Mouse (Mus musculus): ENCODE results near the gene Stfa3. TPM values are rescaled to one million over a fixed set of nuclear protein-coding genes. Genes with fewer than 3 reads are reported as not detected.
"Not testable (repeated sequence)": the region's sequence is repeated elsewhere in the genome, so short reads cannot be mapped to it uniquely, and the experiment has no call there.

The Stfa3 gene
- polyA plus RNA-seq, 1 experiment = not detected

- Histone ChIP-seq H3K4me1 (ENCODE audit: control insufficient read depth, insufficient read depth, low read length) (no peaks in the 10 kb centered on the region), H3K27ac (ENCODE audit: insufficient read depth, low read length) (no peak overlapping the region), H3K4me3 (ENCODE audit: insufficient read depth, low read length) (no peak overlapping the region)
- TF ChIP-seq CTCF (IDR thresholded peaks at IDR 0.05; ENCODE audit: extremely low read depth, insufficient read depth, low read length) = no peak
These were observed 14.2 kb upstream of the Stfa3 start for GRCm38 (mm10) chr16:36469367-36469766.

- Histone ChIP-seq H3K4me3 (ENCODE audit: insufficient read depth, low read length) (no peak overlapping the region), H3K27ac (ENCODE audit: insufficient read depth, low read length) (no peak overlapping the region), H3K4me1 (ENCODE audit: control insufficient read depth, insufficient read depth, low read length) (no peaks in the 10 kb centered on the region)
- TF ChIP-seq CTCF (IDR thresholded peaks at IDR 0.05; ENCODE audit: extremely low read depth, insufficient read depth, low read length) (0 out of 2 replicates have a peak, but pooled peaks have one; percentile 16), POLR2A (IDR thresholded peaks at IDR 0.05; ENCODE audit: extremely low read depth, insufficient read depth, low read length) (no peak)
These were observed 13.7 kb upstream of the Stfa3 start for GRCm38 (mm10) chr16:36468862-36469261.

- H3K27ac ChIP-seq (ENCODE audit: insufficient read depth, low read length) = no peak overlapping the region
- TF ChIP-seq CTCF (IDR thresholded peaks at IDR 0.05; ENCODE audit: extremely low read depth, insufficient read depth, low read length) (no peak), POLR2A (IDR thresholded peaks at IDR 0.05; ENCODE audit: extremely low read depth, insufficient read depth, low read length) (no peak)
These were observed 12.7 kb upstream of the Stfa3 start for GRCm38 (mm10) chr16:36467936-36468335.

GRCm38 (mm10) chr16:36465436-36465835, 10.2 kb upstream of the Stfa3 start:
- no peak overlapping the region for H3K27ac ChIP-seq (ENCODE audit: insufficient read depth, low read length)
- no peak overlapping the region for H3K4me3 ChIP-seq (ENCODE audit: insufficient read depth, low read length)
- no peak for TF ChIP-seq POLR2A (IDR thresholded peaks at IDR 0.05; ENCODE audit: extremely low read depth, insufficient read depth, low read length)
- TF ChIP-seq CTCF (IDR thresholded peaks at IDR 0.05; ENCODE audit: extremely low read depth, insufficient read depth, low read length) = no peak
- H3K4me1 ChIP-seq (ENCODE audit: control insufficient read depth, insufficient read depth, low read length) = no peaks in the 10 kb centered on the region

More at GRCm38 (mm10) chr16:36467936-36468335, 12.7 kb upstream of the Stfa3 start:
- H3K4me1 ChIP-seq (ENCODE audit: control insufficient read depth, insufficient read depth, low read length) = no peaks in the 10 kb centered on the region
- no peak overlapping the region for H3K4me3 ChIP-seq (ENCODE audit: insufficient read depth, low read length)

GRCm38 (mm10) chr16:36464076-36464475, 8.9 kb upstream of the Stfa3 start:
- H3K4me3 ChIP-seq (ENCODE audit: insufficient read depth, low read length) = no peak overlapping the region

GRCm38 (mm10) chr16:36460426-36460825, 5.2 kb upstream of the Stfa3 start:
- no peak for TF ChIP-seq POLR2A (IDR thresholded peaks at IDR 0.05; ENCODE audit: extremely low read depth, insufficient read depth, low read length)
- TF ChIP-seq CTCF (IDR thresholded peaks at IDR 0.05; ENCODE audit: extremely low read depth, insufficient read depth, low read length) = no peak
- H3K4me1 ChIP-seq (ENCODE audit: control insufficient read depth, insufficient read depth, low read length) = no peaks in the 10 kb centered on the region
- no peak overlapping the region for H3K27ac ChIP-seq (ENCODE audit: insufficient read depth, low read length)
- H3K4me3 ChIP-seq (ENCODE audit: insufficient read depth, low read length) = no peak overlapping the region

More at GRCm38 (mm10) chr16:36464076-36464475, 8.9 kb upstream of the Stfa3 start:
- TF ChIP-seq CTCF (IDR thresholded peaks at IDR 0.05; ENCODE audit: extremely low read depth, insufficient read depth, low read length) = no peak
- TF ChIP-seq POLR2A (IDR thresholded peaks at IDR 0.05; ENCODE audit: extremely low read depth, insufficient read depth, low read length) = no peak
- Histone ChIP-seq H3K4me1 (ENCODE audit: control insufficient read depth, insufficient read depth, low read length) (no peaks in the 10 kb centered on the region), H3K27ac (ENCODE audit: insufficient read depth, low read length) (no peak overlapping the region)

- H3K27ac ChIP-seq (ENCODE audit: insufficient read depth, low read length); H3K4me1 ChIP-seq (ENCODE audit: control insufficient read depth, insufficient read depth, low read length); H3K4me3 ChIP-seq (ENCODE audit: insufficient read depth, low read length): not testable (repeated sequence)
These were observed 34.2 kb downstream of the Stfa3 start for GRCm38 (mm10) chr16:36420979-36421378.

GRCm38 (mm10) chr16:36408357-36408756, 46.8 kb downstream of the Stfa3 start, which contains the start of gene Stfa2:
Gene Stfa2 (minus strand): TSS chr16:36408457.
- Histone ChIP-seq H3K27ac (ENCODE audit: insufficient read depth, low read length) (no peak within 1 kb of the TSS), H3K4me3 (ENCODE audit: insufficient read depth, low read length) (no peak within 1 kb of the TSS), H3K4me1 (ENCODE audit: control insufficient read depth, insufficient read depth, low read length) (no peaks in the 10 kb centered on the region)
- TF ChIP-seq CTCF (IDR thresholded peaks at IDR 0.05; ENCODE audit: extremely low read depth, insufficient read depth, low read length) (no peak), POLR2A (IDR thresholded peaks at IDR 0.05; ENCODE audit: extremely low read depth, insufficient read depth, low read length) (no peak)

Other genes with a start within 250 kb of the Stfa3 start
- gene Gm5416, start 245.0 kb downstream of the Stfa3 start, polyA plus RNA-seq (2012; rRNA removed) = not detected in 2 replicates
- gene 2010005H15Rik, start 233.9 kb downstream of the Stfa3 start, polyA plus RNA-seq (2012; rRNA removed) = not detected in 2 replicates
- gene Stfa1, start 178.4 kb downstream of the Stfa3 start, polyA plus RNA-seq (2012; rRNA removed) = not detected in 2 replicates
- not detected in 2 replicates for gene BC117090, start 121.1 kb downstream of the Stfa3 start, polyA plus RNA-seq (2012; rRNA removed)
- gene BC100530, start 87.6 kb downstream of the Stfa3 start, polyA plus RNA-seq (2012; rRNA removed) = not detected in 2 replicates
- not detected in 2 replicates for gene Stfa2, start 46.9 kb downstream of the Stfa3 start, polyA plus RNA-seq (2012; rRNA removed)
- gene Casr, start 106.7 kb upstream of the Stfa3 start, polyA plus RNA-seq (2012; rRNA removed) = 0.31 and 0.32 TPM in 2 replicates
- gene Cd86, start 210.7 kb upstream of the Stfa3 start, polyA plus RNA-seq (2012; rRNA removed) = 2.7 and 3.2 TPM in 2 replicates
- 0.36 and 0.42 TPM in 2 replicates for gene Ildr1, start 238.6 kb upstream of the Stfa3 start, polyA plus RNA-seq (2012; rRNA removed)